Mouse (Mus musculus): ENCODE measurements around the gene Rnf121. TPM values are rescaled to one million over a fixed set of nuclear protein-coding genes. Genes with fewer than 3 reads are reported as not detected.

Rnf121 gene
- total and polyA plus RNA-seq, 2 experiments from 2014 or later: 22.0 to 31.3 TPM

GRCm38 (mm10) chr7:102106700-102107141 is 41.5 kb upstream of the Rnf121 start:
- H3K9me3 ChIP-seq (ENCODE audit: low read length): no peaks in the 10 kb centered on the region
- no peak for ATAC-seq (ENCODE audit: low FRiP score)
- peak overlapping the region; percentile 32 for H3K4me2 ChIP-seq (ENCODE audit: low read depth, low read length, poor library complexity, severe bottlenecking)
- TF ChIP-seq CTCF (IDR thresholded peaks at IDR 0.05): no peak
- no peaks in the 10 kb centered on the region for H3K27me3 ChIP-seq (ENCODE audit: insufficient read depth, low read length)
- H3K4me1 ChIP-seq (ENCODE audit: insufficient read depth, low read length): peaks cover 3% of the 10 kb centered on the region; the same call in 1 of the 2 replicates
- 24% methylated on average over 23 of the region's 23 CpGs for WGBS
- no peaks in the 10 kb centered on the region for H3K36me3 ChIP-seq (ENCODE audit: insufficient read depth, low read length)
- no peak overlapping the region for H3K27ac ChIP-seq (ENCODE audit: low read depth, low read length)
- H3K4me3 ChIP-seq (ENCODE audit: low read depth, low read length): peak overlapping the region; percentile 3; the same call in 1 of the 2 replicates
- DNase-seq (ENCODE audit: low spot score): no peak
- H3K9ac ChIP-seq (replicated peaks; ENCODE audit: low read length, poor library complexity, severe bottlenecking): no peak overlapping the region

- Histone ChIP-seq H3K4me1 (ENCODE audit: insufficient read depth, low read length) (peaks cover 3% of the 10 kb centered on the region; the same call in 1 of the 2 replicates), H3K4me3 (ENCODE audit: low read depth, low read length) (no peak overlapping the region), H3K9ac (replicated peaks; ENCODE audit: low read length, poor library complexity, severe bottlenecking) (no peak overlapping the region), H3K27ac (ENCODE audit: low read depth, low read length) (no peak overlapping the region), H3K36me3 (ENCODE audit: insufficient read depth, low read length) (no peaks in the 10 kb centered on the region), H3K4me2 (ENCODE audit: low read depth, low read length, poor library complexity, severe bottlenecking) (no peak overlapping the region), H3K9me3 (ENCODE audit: low read length) (no peaks in the 10 kb centered on the region), H3K27me3 (ENCODE audit: insufficient read depth, low read length) (0 out of 2 replicates have a peak, but pooled peaks cover 4% of the 10 kb centered on the region)
- ATAC-seq (ENCODE audit: low FRiP score) (no peak), DNase-seq (ENCODE audit: low spot score) (no peak)
- 70% methylated on average over 5 of the region's 5 CpGs for WGBS
- TF ChIP-seq CTCF (IDR thresholded peaks at IDR 0.05): no peak
These were observed 38.9 kb upstream of the Rnf121 start for GRCm38 (mm10) chr7:102104126-102104525.

DNA sequence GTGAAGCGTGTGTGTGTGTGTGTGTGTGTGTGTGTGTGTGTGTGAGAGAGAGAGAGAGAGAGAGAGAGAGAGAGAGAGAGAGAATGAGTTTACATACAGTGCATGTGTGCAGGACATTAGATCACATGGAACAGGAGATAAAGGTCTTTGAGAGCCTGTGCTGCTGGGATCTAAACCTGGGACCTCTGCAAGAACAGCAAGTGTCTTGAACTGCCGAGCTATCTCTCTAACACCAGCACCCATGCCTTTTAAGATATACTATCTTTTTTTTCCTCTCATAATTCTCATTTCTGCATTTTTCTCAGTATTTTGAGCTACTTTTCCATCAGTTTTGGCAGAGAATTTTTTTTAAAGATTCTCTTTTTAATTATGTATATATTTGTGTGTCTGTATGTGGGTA is 38.3 kb upstream of the Rnf121 start:
- 90% methylated on average over 2 of the region's 2 CpGs for WGBS
- H3K9ac ChIP-seq (replicated peaks; ENCODE audit: low read length, poor library complexity, severe bottlenecking): no peak overlapping the region
- H3K9me3 ChIP-seq (ENCODE audit: low read length): no peaks in the 10 kb centered on the region
- DNase-seq (ENCODE audit: low spot score): no peak
- no peaks in the 10 kb centered on the region for H3K36me3 ChIP-seq (ENCODE audit: insufficient read depth, low read length)
- peaks cover 4% of the 10 kb centered on the region; the same call in 1 of the 2 replicates for H3K27me3 ChIP-seq (ENCODE audit: insufficient read depth, low read length)
- no peak for TF ChIP-seq CTCF (IDR thresholded peaks at IDR 0.05)
- no peak overlapping the region for H3K4me2 ChIP-seq (ENCODE audit: low read depth, low read length, poor library complexity, severe bottlenecking)
- no peak overlapping the region for H3K27ac ChIP-seq (ENCODE audit: low read depth, low read length)
- H3K4me1 ChIP-seq (ENCODE audit: insufficient read depth, low read length): peaks cover 3% of the 10 kb centered on the region; the same call in 1 of the 2 replicates
- no peak for ATAC-seq (ENCODE audit: low FRiP score)
- no peak overlapping the region for H3K4me3 ChIP-seq (ENCODE audit: low read depth, low read length)

DNA sequence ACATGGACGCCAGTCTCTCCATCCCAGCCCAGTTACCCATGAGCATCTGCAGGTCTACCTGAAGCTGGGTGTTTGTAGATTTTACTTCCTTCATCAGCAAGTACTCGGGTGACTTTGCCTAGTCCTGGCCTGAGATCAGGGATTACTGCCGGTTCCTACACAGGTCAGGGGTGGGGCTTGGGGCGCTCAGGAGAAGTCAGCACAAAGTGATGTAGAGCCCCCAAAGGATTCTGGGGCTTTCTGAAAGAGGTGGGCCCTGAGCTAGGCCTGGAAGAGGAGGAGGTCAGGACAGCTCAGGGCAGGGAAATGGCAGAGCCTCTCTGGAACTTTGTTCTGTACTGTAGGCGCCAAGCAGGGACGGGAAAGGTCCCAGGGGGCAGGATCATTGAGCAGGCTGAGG is 37.4 kb upstream of the Rnf121 start:
- no peak overlapping the region for H3K4me3 ChIP-seq (ENCODE audit: low read depth, low read length)
- H3K4me1 ChIP-seq (ENCODE audit: insufficient read depth, low read length): peaks cover 3% of the 10 kb centered on the region; the same call in 1 of the 2 replicates
- DNase-seq (ENCODE audit: low spot score) (no peak), ATAC-seq (ENCODE audit: low FRiP score) (no peak)
- no peak for TF ChIP-seq CTCF (IDR thresholded peaks at IDR 0.05)
- no peaks in the 10 kb centered on the region for H3K36me3 ChIP-seq (ENCODE audit: insufficient read depth, low read length)
- no peaks in the 10 kb centered on the region for H3K9me3 ChIP-seq (ENCODE audit: low read length)
- no peak overlapping the region for H3K4me2 ChIP-seq (ENCODE audit: low read depth, low read length, poor library complexity, severe bottlenecking)
- H3K9ac ChIP-seq (replicated peaks; ENCODE audit: low read length, poor library complexity, severe bottlenecking): no peak overlapping the region
- no peak overlapping the region for H3K27ac ChIP-seq (ENCODE audit: low read depth, low read length)
- 51% methylated on average over 6 of the region's 6 CpGs for WGBS
- peaks cover 4% of the 10 kb centered on the region; the same call in 1 of the 2 replicates for H3K27me3 ChIP-seq (ENCODE audit: insufficient read depth, low read length)

DNA sequence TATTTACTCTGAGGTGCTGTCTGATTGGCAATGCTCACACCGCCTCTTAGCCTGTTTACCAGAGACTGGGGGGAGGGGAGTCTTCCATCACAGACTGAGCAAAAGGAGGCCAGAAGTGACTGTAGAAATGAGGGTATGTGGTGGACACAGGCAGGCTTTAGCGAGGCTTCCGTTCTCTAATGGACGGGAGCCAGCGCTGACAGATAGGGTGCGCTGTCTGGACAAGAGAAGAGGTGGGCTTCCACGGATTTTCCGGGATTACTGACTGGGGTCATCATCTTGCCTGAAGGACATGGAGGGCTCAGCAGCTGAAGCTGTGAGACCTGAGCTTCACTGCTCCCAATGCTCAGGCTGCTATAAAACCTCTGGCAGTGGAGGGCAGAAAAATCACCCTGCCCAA is 37.0 kb upstream of the Rnf121 start:
- 0 out of 2 replicates have a peak, but pooled peaks have one; percentile 2 for TF ChIP-seq CTCF (IDR thresholded peaks at IDR 0.05)
- Histone ChIP-seq H3K4me3 (ENCODE audit: low read depth, low read length) (no peak overlapping the region), H3K4me1 (ENCODE audit: insufficient read depth, low read length) (peaks cover 3% of the 10 kb centered on the region; the same call in 1 of the 2 replicates), H3K9me3 (ENCODE audit: low read length) (no peaks in the 10 kb centered on the region), H3K4me2 (ENCODE audit: low read depth, low read length, poor library complexity, severe bottlenecking) (no peak overlapping the region), H3K27ac (ENCODE audit: low read depth, low read length) (no peak overlapping the region), H3K9ac (replicated peaks; ENCODE audit: low read length, poor library complexity, severe bottlenecking) (no peak overlapping the region), H3K27me3 (ENCODE audit: insufficient read depth, low read length) (peaks cover 4% of the 10 kb centered on the region; the same call in 1 of the 2 replicates), H3K36me3 (ENCODE audit: insufficient read depth, low read length) (no peaks in the 10 kb centered on the region)
- ATAC-seq (ENCODE audit: low FRiP score): no peak
- 38% methylated on average over 8 of the region's 8 CpGs for WGBS
- DNase-seq (ENCODE audit: low spot score): no peak

DNA sequence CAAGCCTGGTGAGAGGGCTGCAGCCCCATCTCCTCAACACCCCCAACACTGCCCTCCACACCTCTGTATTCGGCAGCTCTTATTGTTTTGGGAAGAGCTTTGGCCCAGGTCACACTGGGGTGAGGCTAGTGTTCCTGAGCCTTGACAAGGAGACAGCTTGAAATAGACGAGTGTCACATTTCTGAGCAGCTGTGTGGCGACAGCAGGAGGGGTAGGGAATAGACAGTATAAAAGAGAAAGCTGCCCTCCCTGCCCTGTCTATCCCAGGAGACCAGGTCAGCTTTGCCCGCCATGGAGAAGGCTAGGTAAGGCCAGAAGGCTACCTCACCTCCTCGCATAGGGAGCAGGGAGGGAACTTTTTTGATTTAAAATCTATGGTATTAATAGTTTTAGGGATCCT is 36.2 kb upstream of the Rnf121 start, which contains the start of gene Art1:
TSS of gene Art1 (plus strand) at position 257 of the 400 bp plus-strand sequence.
- Histone ChIP-seq H3K4me2 (ENCODE audit: low read depth, low read length, poor library complexity, severe bottlenecking) (no peak within 1 kb of the TSS), H3K4me3 (ENCODE audit: low read depth, low read length) (no peak within 1 kb of the TSS), H3K9me3 (ENCODE audit: low read length) (no peaks in the 10 kb centered on the region), H3K4me1 (ENCODE audit: insufficient read depth, low read length) (no peaks in the 10 kb centered on the region), H3K36me3 (ENCODE audit: insufficient read depth, low read length) (no peaks in the 10 kb centered on the region), H3K9ac (replicated peaks; ENCODE audit: low read length, poor library complexity, severe bottlenecking) (no peak within 1 kb of the TSS), H3K27ac (ENCODE audit: low read depth, low read length) (no peak within 1 kb of the TSS), H3K27me3 (ENCODE audit: insufficient read depth, low read length) (peaks cover 4% of the 10 kb centered on the region; the same call in 1 of the 2 replicates)
- 54% methylated on average over 5 of the region's 5 CpGs for WGBS
- no peak for DNase-seq (ENCODE audit: low spot score)
- no peak for ATAC-seq (ENCODE audit: low FRiP score)
- TF ChIP-seq CTCF (IDR thresholded peaks at IDR 0.05): no peak
